Mouse (Mus musculus) small intestine, adult 2 months (tissue): Measurements from ENCODE around the gene Iglon5.

Experiments used
- CTCF ChIP-seq: fragments of 200-500 bp; IDR thresholded peaks from 2 replicates; pipeline ENCODE4 v1.5.1; 2012; ENCODE audit warnings: low read depth, mild to moderate bottlenecking, control low read depth, inconsistent platforms, low read length, moderate library complexity, mixed read lengths; ENCODE audit not compliant: insufficient replicate concordance, insufficient read length; ENCODE audit errors: extremely low read depth
- POLR2A ChIP-seq: fragments of 200-500 bp; IDR thresholded peaks from 2 replicates; pipeline ENCODE4 v1.6.1; 2012; ENCODE audit warnings: low read depth, mild to moderate bottlenecking, control low read depth, inconsistent platforms, low read length, moderate library complexity

DNA sequence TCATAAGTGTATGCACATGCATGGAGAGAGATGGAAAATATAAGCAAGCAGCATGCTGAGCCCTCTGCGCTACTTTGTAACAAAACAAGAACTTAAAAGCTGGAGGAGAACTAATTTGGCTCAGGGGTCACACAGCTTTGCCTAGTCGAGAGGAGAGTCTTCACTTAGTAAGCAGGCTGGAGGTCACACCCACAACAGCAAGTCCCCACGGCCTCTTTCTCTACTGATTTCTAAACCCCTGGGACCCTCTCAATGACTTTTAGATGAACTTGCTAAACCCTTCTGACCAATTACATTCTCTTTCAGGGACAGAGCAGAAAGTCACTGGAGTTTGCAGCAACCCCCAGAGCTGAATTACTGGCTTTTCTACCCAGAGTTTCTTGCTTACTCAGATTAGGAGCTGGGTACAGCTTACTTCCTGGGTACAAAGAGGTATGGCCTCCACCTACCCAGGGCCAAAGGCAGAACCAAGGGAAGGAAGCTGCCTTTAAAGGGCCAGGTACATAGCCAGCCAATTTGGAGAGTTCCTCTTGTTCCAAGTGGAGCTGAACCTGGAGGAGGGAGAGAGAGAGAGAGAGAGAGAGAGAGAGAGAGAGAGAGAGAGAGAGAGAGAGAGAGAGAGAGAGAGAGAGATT is 65.8 kb downstream of the Iglon5 start:
- no peak for TF ChIP-seq POLR2A
- TF ChIP-seq CTCF = no peak
